Mouse (Mus musculus): Measurements from ENCODE around the gene Rbfox2. TPM values are rescaled to one million over a fixed set of nuclear protein-coding genes. Genes with fewer than 3 reads are reported as not detected.

Gene Rbfox2
- total and polyA plus RNA-seq, 3 experiments: 0.89 TPM; not detected in 2

GRCm38 (mm10) chr15:77080684-77081254 is 226.0 kb downstream of the Rbfox2 start:
- Histone ChIP-seq H3K36me3 (replicated peaks in 1 of 2; ENCODE audit: control insufficient read depth in 1 of 2, insufficient read depth in 1 of 2, low read length in 1 of 2) (no peaks in the 10 kb centered on the region), H3K4me2 (ENCODE audit: insufficient read depth, low read depth, poor library complexity, severe bottlenecking) (no peak overlapping the region), H3K9me3 (replicated peaks; ENCODE audit: low read length) (no peaks in the 10 kb centered on the region), H3K27me3 (replicated peaks) (peaks cover 94% of the 10 kb centered on the region), H3K79me2 (replicated peaks; ENCODE audit: control insufficient read depth, extremely low read depth, insufficient read depth, poor library complexity, severe bottlenecking) (no peaks in the 10 kb centered on the region), H3K27ac (ENCODE audit: insufficient read depth, low read depth) (no peak overlapping the region), H3K4me3 (replicated peaks in 1 of 3; ENCODE audit: low read depth in 2 of 3, low read length in 2 of 3, poor library complexity in 1 of 3) (no peak overlapping the region), H3K9ac (ENCODE audit: insufficient read depth, low read depth) (no peak overlapping the region), H3K4me1 (ENCODE audit: control insufficient read depth in 1 of 2, insufficient read depth in 2 of 2) (no peaks in the 10 kb centered on the region)
- dilution Hi-C loops (cut with MboI; ENCODE audit: extremely low pct_ligation_motif_present, extremely low pct_unique_long_range_greater_than_20kb, low sequenced_read_pairs): no loop called here
- no peak for DNase-seq (ENCODE audit: extremely low read depth)
- in situ Hi-C loops (cut with MboI; ENCODE audit: low pct_ligation_motif_present, low pct_unique_long_range_greater_than_20kb, low sequenced_read_pairs): no loop called here
- no peak for TF ChIP-seq ETS1 (conservative IDR thresholded peaks at IDR 0.05; ENCODE audit: low read depth, low read length)
- no peak for TF ChIP-seq JUND (conservative IDR thresholded peaks at IDR 0.05; ENCODE audit: low read depth, low read length)
- no peak for TF ChIP-seq ZNF384 (IDR thresholded peaks at IDR 0.05; ENCODE audit: low read depth, low read length)
- no peak for TF ChIP-seq NRF1 (IDR thresholded peaks at IDR 0.05; ENCODE audit: low read depth, low read length)
- TF ChIP-seq ZKSCAN1 (IDR thresholded peaks at IDR 0.05; ENCODE audit: borderline replicate concordance, low read depth, low read length): no peak
- TF ChIP-seq BHLHE40 (IDR thresholded peaks at IDR 0.05; ENCODE audit: low read depth, low read length): no peak
- no peak for TF ChIP-seq MAFK (IDR thresholded peaks at IDR 0.05; ENCODE audit: insufficient replicate concordance, low read length)
- no peak for TF ChIP-seq USF1 (IDR thresholded peaks at IDR 0.05; ENCODE audit: low read depth, low read length)
- TF ChIP-seq EP300 (IDR thresholded peaks at IDR 0.05; ENCODE audit: low read length): no peak
- no peak for TF ChIP-seq HCFC1 (IDR thresholded peaks at IDR 0.05; ENCODE audit: low read depth, low read length)
- no peak for TF ChIP-seq TBP (conservative IDR thresholded peaks at IDR 0.05; ENCODE audit: low read depth, low read length)
- TF ChIP-seq ZMIZ1 (IDR thresholded peaks at IDR 0.05; ENCODE audit: low read depth, low read length): no peak
- TF ChIP-seq GABPA (IDR thresholded peaks at IDR 0.05; ENCODE audit: insufficient replicate concordance, low read depth, low read length): no peak
- no peak for TF ChIP-seq ELF1 (IDR thresholded peaks at IDR 0.05; ENCODE audit: low read depth, low read length)
- TF ChIP-seq POLR2AphosphoS2 (IDR thresholded peaks at IDR 0.05; ENCODE audit: low read depth, low read length): no peak
- TF ChIP-seq NELFE (IDR thresholded peaks at IDR 0.05; ENCODE audit: low read depth, low read length): no peak

GRCm38 (mm10) chr15:77079890-77080361 is 226.9 kb downstream of the Rbfox2 start:
- TF ChIP-seq CHD1 (IDR thresholded peaks at IDR 0.05; ENCODE audit: low read depth, low read length) (no peak), RAD21 (IDR thresholded peaks at IDR 0.05; ENCODE audit: low read depth, low read length) (no peak), IRF4 (IDR thresholded peaks at IDR 0.05; ENCODE audit: low read depth, low read length) (no peak), ZNF384 (IDR thresholded peaks at IDR 0.05; ENCODE audit: low read depth, low read length) (no peak), HCFC1 (IDR thresholded peaks at IDR 0.05; ENCODE audit: low read depth, low read length) (no peak), ZC3H11A (IDR thresholded peaks at IDR 0.05; ENCODE audit: low read depth, low read length) (no peak), TBP (conservative IDR thresholded peaks at IDR 0.05; ENCODE audit: low read depth, low read length) (no peak), NELFE (IDR thresholded peaks at IDR 0.05; ENCODE audit: low read depth, low read length) (no peak)

More at GRCm38 (mm10) chr15:77079890-77080361, 226.9 kb downstream of the Rbfox2 start:
- no peak for DNase-seq (ENCODE audit: extremely low read depth)
- Histone ChIP-seq H3K27ac (ENCODE audit: insufficient read depth, low read depth) (no peak overlapping the region), H3K4me1 (ENCODE audit: control insufficient read depth in 1 of 2, insufficient read depth in 2 of 2) (no peaks in the 10 kb centered on the region), H3K9me3 (replicated peaks; ENCODE audit: low read length) (no peaks in the 10 kb centered on the region), H3K36me3 (replicated peaks in 1 of 2; ENCODE audit: control insufficient read depth in 1 of 2, insufficient read depth in 1 of 2, low read length in 1 of 2) (no peaks in the 10 kb centered on the region), H3K4me2 (ENCODE audit: insufficient read depth, low read depth, poor library complexity, severe bottlenecking) (no peak overlapping the region), H3K79me2 (replicated peaks; ENCODE audit: control insufficient read depth, extremely low read depth, insufficient read depth, poor library complexity, severe bottlenecking) (no peaks in the 10 kb centered on the region), H3K9ac (ENCODE audit: insufficient read depth, low read depth) (no peak overlapping the region), H3K27me3 (replicated peaks) (peaks cover 92% of the 10 kb centered on the region), H3K4me3 (replicated peaks in 1 of 3; ENCODE audit: low read depth in 2 of 3, low read length in 2 of 3, poor library complexity in 1 of 3) (no peak overlapping the region)
- in situ Hi-C loops (cut with MboI; ENCODE audit: low pct_ligation_motif_present, low pct_unique_long_range_greater_than_20kb, low sequenced_read_pairs) (no loop called here), dilution Hi-C loops (cut with MboI; ENCODE audit: extremely low pct_ligation_motif_present, extremely low pct_unique_long_range_greater_than_20kb, low sequenced_read_pairs) (no loop called here)
